Mouse (Mus musculus) intestine, embryonic 16.5 days (tissue): Measurements from ENCODE around the gene Trmt2a. TPM values are rescaled to one million over a fixed set of nuclear protein-coding genes. Genes with fewer than 3 reads are reported as not detected.
A peak's percentile ranks its signal among the peaks of the same experiment; 100 is the strongest.

Source experiments
- ATAC-seq: fragments of 200-750 bp; cut with Nextera tagmentation; 2 replicates; pipeline ENCODE4 v1.8.0; 2017; ENCODE audit warnings: moderate TSS enrichment, moderate library complexity
- H3K27ac ChIP-seq: fragments of 300-500 bp; sonication (generic); 2 replicates; pipeline ENCODE4 v1.5.1; 2014; ENCODE audit warnings: mild to moderate bottlenecking, low read length
- H3K27me3 ChIP-seq: fragments of 300-500 bp; sonication (generic); replicated peaks from 2 replicates; pipeline ENCODE4 v1.6.1; 2014; ENCODE audit warnings: low read length, control low read depth, mixed read lengths; ENCODE audit not compliant: control insufficient read depth, insufficient read depth
- H3K36me3 ChIP-seq: fragments of 300-500 bp; sonication (generic); 2 replicates; pipeline ENCODE4 v1.6.1; 2014; ENCODE audit warnings: low read length, control low read depth; ENCODE audit not compliant: control insufficient read depth, insufficient read depth
- H3K4me1 ChIP-seq: fragments of 300-500 bp; sonication (generic); 2 replicates; pipeline ENCODE4 v1.6.1; 2014; ENCODE audit warnings: low read length, control low read depth, mixed read lengths; ENCODE audit not compliant: control insufficient read depth, insufficient read depth
- H3K4me2 ChIP-seq: fragments of 300-500 bp; sonication (generic); 2 replicates; pipeline ENCODE4 v1.6.1; 2014; ENCODE audit warnings: low read depth, low read length, control low read depth
- H3K4me3 ChIP-seq: fragments of 300-500 bp; sonication (generic); 2 replicates; pipeline ENCODE4 v1.5.1; 2014; ENCODE audit warnings: mild to moderate bottlenecking, low read length
- H3K9ac ChIP-seq: fragments of 300-500 bp; sonication (generic); 2 replicates; pipeline ENCODE4 v1.6.1; 2014; ENCODE audit warnings: low read depth, low read length
- H3K9me3 ChIP-seq: fragments of 300-500 bp; sonication (generic); 2 replicates; pipeline ENCODE4 v1.6.1; 2016; ENCODE audit warnings: low read length, control low read depth; ENCODE audit not compliant: control insufficient read depth
- WGBS: fragments of 180-500 bp; shearing (Covaris S2); extraction: QIAGEN DNeasy Blood & Tissue Kit; methylation state at CpG from one replicate; pipeline ENCODE4 v1.1.7; 2014; 5-methylcytosine and 5-hydroxymethylcytosine counted together
- polyA plus RNA-seq: library from polyadenylated mRNA; unstranded; fragments of >200 nt; fragmentation: Nextera tagmentation; extraction: Ambion mirVana; gene quantifications from 2 replicates; pipeline ENCODE4 v1.2.1, GENCODE M21; 2015

Trmt2a gene
- polyA plus RNA-seq, 1 experiment from 2014 or later: 107 TPM

- peaks cover 15% of the 10 kb centered on the region for H3K36me3 ChIP-seq
- 88% methylated on average over 4 of the region's 4 CpGs for WGBS
- no peak for ATAC-seq
- H3K9me3 ChIP-seq: no peaks in the 10 kb centered on the region
- H3K9ac ChIP-seq: no peak overlapping the region
- peaks cover 11% of the 10 kb centered on the region for H3K4me1 ChIP-seq
- no peak overlapping the region for H3K4me3 ChIP-seq
- H3K27me3 ChIP-seq: no peaks in the 10 kb centered on the region
- no peak overlapping the region for H3K4me2 ChIP-seq
- no peak overlapping the region for H3K27ac ChIP-seq
Measured at GRCm38 (mm10) chr16:18228856-18229255, 19.6 kb upstream of the Trmt2a start.

- Histone ChIP-seq H3K4me3 (no peak overlapping the region), H3K9me3 (no peaks in the 10 kb centered on the region), H3K27me3 (no peaks in the 10 kb centered on the region), H3K9ac (no peak overlapping the region), H3K36me3 (peaks cover 11% of the 10 kb centered on the region), H3K27ac (no peak overlapping the region), H3K4me1 (peaks cover 17% of the 10 kb centered on the region), H3K4me2 (no peak overlapping the region)
- 0 out of 2 replicates have a peak, but pooled peaks have one; percentile 23 for ATAC-seq
- 54% methylated on average over 11 of the region's 11 CpGs for WGBS
Measured at GRCm38 (mm10) chr16:18229622-18230021, 18.9 kb upstream of the Trmt2a start.

GRCm38 (mm10) chr16:18230617-18231016 lies 17.9 kb upstream of the Trmt2a start:
- no peak overlapping the region for H3K27ac ChIP-seq
- H3K36me3 ChIP-seq: peaks cover 3% of the 10 kb centered on the region; the same call in 1 of the 2 replicates
- H3K4me3 ChIP-seq: no peak overlapping the region
- ATAC-seq: no peak
- H3K4me1 ChIP-seq: peaks cover 18% of the 10 kb centered on the region
- no peak overlapping the region for H3K4me2 ChIP-seq
- H3K9me3 ChIP-seq: no peaks in the 10 kb centered on the region
- no peaks in the 10 kb centered on the region for H3K27me3 ChIP-seq
- no peak overlapping the region for H3K9ac ChIP-seq
- WGBS: 85% methylated on average over 6 of the region's 6 CpGs

GRCm38 (mm10) chr16:18231047-18231446 lies 17.4 kb upstream of the Trmt2a start:
- Histone ChIP-seq H3K4me2 (no peak overlapping the region), H3K36me3 (0 out of 2 replicates have a peak, but pooled peaks cover 3% of the 10 kb centered on the region), H3K27ac (no peak overlapping the region), H3K4me3 (no peak overlapping the region), H3K27me3 (no peaks in the 10 kb centered on the region), H3K9ac (no peak overlapping the region; the same call in 1 of the 2 replicates), H3K9me3 (no peaks in the 10 kb centered on the region), H3K4me1 (peaks cover 22% of the 10 kb centered on the region)
- ATAC-seq: no peak
- 89% methylated on average over 3 of the region's 3 CpGs for WGBS

- no peak overlapping the region; the same call in 1 of the 2 replicates for H3K9ac ChIP-seq
- H3K36me3 ChIP-seq: 0 out of 2 replicates have a peak, but pooled peaks cover 3% of the 10 kb centered on the region
- no peaks in the 10 kb centered on the region for H3K9me3 ChIP-seq
- H3K4me3 ChIP-seq: no peak overlapping the region
- H3K27ac ChIP-seq: no peak overlapping the region
- ATAC-seq: no peak
- H3K4me1 ChIP-seq: peaks cover 26% of the 10 kb centered on the region
- H3K27me3 ChIP-seq: no peaks in the 10 kb centered on the region
- WGBS: 84% methylated on average over 4 of the region's 4 CpGs
- H3K4me2 ChIP-seq: no peak overlapping the region
Measured at GRCm38 (mm10) chr16:18231451-18231850, 17.0 kb upstream of the Trmt2a start.

GRCm38 (mm10) chr16:18233451-18233850 lies 15.0 kb upstream of the Trmt2a start:
- Histone ChIP-seq H3K27me3 (no peaks in the 10 kb centered on the region), H3K9ac (peak overlapping the region; percentile 84; the same call in 1 of the 2 replicates), H3K9me3 (no peaks in the 10 kb centered on the region), H3K4me2 (no peak overlapping the region; the same call in 1 of the 2 replicates), H3K4me3 (no peak overlapping the region), H3K36me3 (no peaks in the 10 kb centered on the region), H3K27ac (no peak overlapping the region), H3K4me1 (peaks cover 27% of the 10 kb centered on the region)
- WGBS: 53% methylated on average over 1 of the region's 1 CpGs
- no peak for ATAC-seq

GRCm38 (mm10) chr16:18233919-18234670 lies 14.4 kb upstream of the Trmt2a start:
- no peaks in the 10 kb centered on the region for H3K27me3 ChIP-seq
- H3K4me3 ChIP-seq: peak overlapping the region; percentile 83
- H3K4me1 ChIP-seq: peaks cover 27% of the 10 kb centered on the region
- peaks cover 4% of the 10 kb centered on the region; the same call in 1 of the 2 replicates for H3K36me3 ChIP-seq
- H3K9me3 ChIP-seq: no peaks in the 10 kb centered on the region
- H3K27ac ChIP-seq: peak overlapping the region; percentile 82; the same call in 1 of the 2 replicates
- H3K4me2 ChIP-seq: peak overlapping the region; percentile 87
- H3K9ac ChIP-seq: peak overlapping the region; percentile 84
- peak; percentile 16; the same call in 1 of the 2 replicates for ATAC-seq
- 16% methylated on average over 13 of the region's 13 CpGs for WGBS

- 2% methylated on average over 68 of the region's 79 CpGs for WGBS
- peaks cover 21% of the 10 kb centered on the region for H3K4me1 ChIP-seq
Measured at GRCm38 (mm10) chr16:18234671-18235388, 13.6 kb upstream of the Trmt2a start, which contains the start of gene Zdhhc8. Zdhhc8 (minus strand) TSS chr16:18235136.

GRCm38 (mm10) chr16:18235389-18236065 lies 13.0 kb upstream of the Trmt2a start:
- H3K4me3 ChIP-seq: peak overlapping the region; percentile 83
- ATAC-seq: peak; percentile 64
- no peaks in the 10 kb centered on the region for H3K9me3 ChIP-seq
- H3K36me3 ChIP-seq: peaks cover 8% of the 10 kb centered on the region
- peaks cover 21% of the 10 kb centered on the region for H3K4me1 ChIP-seq
- H3K4me2 ChIP-seq: peak overlapping the region; percentile 87
- 6% methylated on average over 19 of the region's 19 CpGs for WGBS
- no peaks in the 10 kb centered on the region for H3K27me3 ChIP-seq
- peak overlapping the region; percentile 84 for H3K9ac ChIP-seq
- H3K27ac ChIP-seq: peak overlapping the region; percentile 82

More at GRCm38 (mm10) chr16:18234671-18235388, 13.6 kb upstream of the Trmt2a start, which contains the start of gene Zdhhc8:
- Histone ChIP-seq H3K9me3 (no peaks in the 10 kb centered on the region), H3K27me3 (no peaks in the 10 kb centered on the region), H3K4me3 (peak within 1 kb of the TSS; percentile 83), H3K4me2 (peak within 1 kb of the TSS; percentile 87), H3K36me3 (peaks cover 8% of the 10 kb centered on the region), H3K27ac (peak within 1 kb of the TSS; percentile 82), H3K9ac (peak within 1 kb of the TSS; percentile 84)
- peak; percentile 80 for ATAC-seq
